Mouse (Mus musculus) hindbrain, embryonic 12.5 days (tissue): ENCODE data around the gene Csta1. TPM values are rescaled to one million over a fixed set of nuclear protein-coding genes. Genes with fewer than 3 reads are reported as not detected.

Experiments
- ATAC-seq: fragments of 200-750 bp; cut with Nextera tagmentation; 2 replicates; pipeline ENCODE4 v1.8.0; 2017; ENCODE audit warnings: moderate TSS enrichment; ENCODE audit not compliant: low FRiP score
- H3K27ac ChIP-seq: fragments of 300-500 bp; sonication (generic); 2 replicates; pipeline ENCODE4 v1.5.1; 2016; ENCODE audit warnings: mild to moderate bottlenecking
- H3K27me3 ChIP-seq: fragments of 300-500 bp; sonication (generic); 2 replicates; pipeline ENCODE4 v1.6.1; 2016; ENCODE audit warnings: mild to moderate bottlenecking
- H3K36me3 ChIP-seq: fragments of 300-500 bp; sonication (generic); 2 replicates; pipeline ENCODE4 v1.6.1; 2016; ENCODE audit warnings: mild to moderate bottlenecking
- H3K4me1 ChIP-seq: fragments of 300-500 bp; sonication (generic); 2 replicates; pipeline ENCODE4 v1.6.1; 2016
- H3K4me2 ChIP-seq: fragments of 300-500 bp; sonication (generic); replicated peaks from 2 replicates; pipeline ENCODE4 v1.6.1; 2016; ENCODE audit warnings: mild to moderate bottlenecking
- H3K4me3 ChIP-seq: fragments of 300-500 bp; sonication (generic); 2 replicates; pipeline ENCODE4 v1.5.1; 2016; ENCODE audit warnings: mild to moderate bottlenecking
- H3K9ac ChIP-seq: fragments of 300-500 bp; sonication (generic); 2 replicates; pipeline ENCODE4 v1.6.1; 2016; ENCODE audit warnings: mild to moderate bottlenecking, moderate library complexity
- H3K9me3 ChIP-seq: fragments of 300-500 bp; sonication (generic); replicated peaks from 2 replicates; pipeline ENCODE4 v1.6.1; 2016; ENCODE audit warnings: mild to moderate bottlenecking
- whole genome bisulfite sequencing: fragments of 180-500 bp; shearing (Covaris S2); methylation state at CpG from one replicate; pipeline ENCODE4 v1.1.7; 2016; 5-methylcytosine and 5-hydroxymethylcytosine counted together
- polyA plus RNA-seq: library from polyadenylated mRNA; unstranded; fragments of >200 nt; fragmentation: Nextera tagmentation; extraction: Ambion mirVana; gene quantifications from 2 replicates; pipeline ENCODE4 v1.2.1, GENCODE M21; 2016

The Csta1 gene
- polyA plus RNA-seq, 1 experiment from 2014 or later = not detected

DNA sequence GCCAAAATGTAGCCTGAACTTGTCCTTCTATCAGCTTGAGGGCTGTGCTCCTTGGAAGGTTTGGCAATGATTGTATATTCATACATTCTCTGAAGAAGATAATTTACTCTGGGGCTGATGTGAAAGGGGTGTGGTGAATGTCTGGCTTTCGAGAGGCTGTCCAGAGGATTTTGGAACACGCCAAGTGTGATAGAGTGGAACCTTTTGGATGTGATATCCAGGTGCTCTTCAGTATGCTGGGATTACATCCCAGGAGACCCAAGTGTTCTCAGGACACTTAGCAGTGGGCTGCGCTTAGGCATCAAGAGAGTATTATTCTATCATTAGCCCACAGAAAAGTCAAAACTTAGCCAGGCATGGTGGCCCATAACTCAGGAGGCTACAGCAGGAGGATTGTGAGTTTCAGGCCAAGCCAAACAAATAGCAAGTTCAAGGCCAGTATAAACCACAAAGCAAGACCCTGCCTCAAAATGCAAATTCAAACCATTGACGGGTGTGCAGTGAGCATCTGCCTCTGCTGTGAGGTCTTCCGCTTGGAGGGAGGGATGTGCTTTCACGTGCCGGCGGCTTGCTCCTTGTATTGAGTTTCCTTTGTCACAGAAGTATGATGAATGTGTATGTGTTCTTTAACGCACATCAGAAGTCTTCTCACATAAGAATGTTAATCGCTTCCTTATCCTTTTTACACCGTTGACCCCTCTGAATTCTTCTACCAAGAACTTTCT lies 40.1 kb downstream of the Csta1 start:
- Histone ChIP-seq H3K4me1 (no peaks in the 10 kb centered on the region), H3K27me3 (no peaks in the 10 kb centered on the region), H3K4me2 (no peak overlapping the region), H3K36me3 (peaks cover 19% of the 10 kb centered on the region), H3K27ac (no peak overlapping the region), H3K9ac (no peak overlapping the region), H3K4me3 (no peak overlapping the region), H3K9me3 (no peaks in the 10 kb centered on the region)
- WGBS = 81% methylated on average over 11 of the region's 11 CpGs
- no peak for ATAC-seq

DNA sequence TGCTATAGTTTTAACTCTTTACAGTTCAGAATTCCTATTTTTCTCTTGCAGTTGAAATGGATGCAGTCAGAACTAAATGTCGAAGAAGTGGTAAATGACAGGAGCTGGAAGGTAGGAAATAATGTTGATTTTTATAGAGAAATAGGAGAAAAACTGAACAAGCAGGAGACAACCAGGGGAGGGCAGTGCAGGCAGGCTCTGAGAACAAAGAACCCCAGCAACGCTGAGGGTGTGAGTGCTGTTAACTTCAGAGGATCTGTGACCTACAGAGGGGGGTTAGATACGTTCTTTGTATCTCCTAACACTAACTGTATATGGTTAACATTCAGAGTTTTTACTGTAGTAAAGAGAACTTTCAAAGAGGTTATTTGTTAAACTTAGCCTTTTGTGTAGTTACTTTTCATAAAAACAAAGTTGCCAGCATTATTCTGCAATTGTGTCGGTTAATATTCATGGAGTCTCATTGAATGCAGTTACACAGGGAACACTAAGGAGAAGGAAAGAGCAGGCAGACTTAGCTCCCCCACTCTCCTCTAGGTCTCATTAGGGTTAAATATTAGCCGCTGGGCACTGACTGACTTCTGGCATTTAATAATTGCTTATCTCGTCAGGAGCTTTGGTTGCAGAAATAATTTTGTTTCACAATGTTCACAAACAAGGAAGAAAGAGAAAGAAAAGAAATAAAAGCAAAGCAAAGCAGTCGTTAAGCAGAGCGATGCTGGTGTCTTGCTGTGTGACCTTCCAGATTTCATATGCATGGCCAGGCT lies 41.0 kb downstream of the Csta1 start:
- Histone ChIP-seq H3K4me2 (no peak overlapping the region), H3K27ac (no peak overlapping the region), H3K36me3 (peaks cover 25% of the 10 kb centered on the region), H3K27me3 (no peaks in the 10 kb centered on the region), H3K9me3 (no peaks in the 10 kb centered on the region), H3K4me3 (no peak overlapping the region), H3K9ac (no peak overlapping the region), H3K4me1 (no peaks in the 10 kb centered on the region)
- ATAC-seq = no peak
- 77% methylated on average over 8 of the region's 8 CpGs for WGBS

DNA sequence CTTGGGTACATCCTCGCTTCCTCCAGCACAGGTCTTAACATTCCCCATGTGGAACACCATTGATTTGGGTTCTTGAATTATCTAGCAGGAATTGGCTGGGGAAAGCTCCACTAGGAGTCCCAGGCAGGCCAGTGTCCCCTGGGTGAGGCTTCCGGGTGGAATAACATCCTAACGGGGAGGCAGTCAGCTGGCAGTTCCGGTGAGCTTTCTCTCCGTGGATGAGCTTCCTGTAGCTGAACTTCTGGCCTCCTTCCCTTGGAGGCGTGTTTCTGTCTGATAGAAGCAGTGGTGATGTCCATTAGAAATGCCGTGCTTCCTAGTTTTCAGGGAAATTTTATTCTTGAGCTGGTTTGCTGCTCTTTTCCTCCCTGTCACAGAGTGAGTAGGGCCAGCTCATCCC lies 42.0 kb downstream of the Csta1 start:
- Histone ChIP-seq H3K4me3 (no peak overlapping the region), H3K4me2 (no peak overlapping the region), H3K27ac (no peak overlapping the region), H3K9me3 (no peaks in the 10 kb centered on the region), H3K4me1 (no peaks in the 10 kb centered on the region), H3K27me3 (no peaks in the 10 kb centered on the region), H3K36me3 (peaks cover 25% of the 10 kb centered on the region), H3K9ac (no peak overlapping the region)
- 90% methylated on average over 7 of the region's 7 CpGs for WGBS
- no peak for ATAC-seq

DNA sequence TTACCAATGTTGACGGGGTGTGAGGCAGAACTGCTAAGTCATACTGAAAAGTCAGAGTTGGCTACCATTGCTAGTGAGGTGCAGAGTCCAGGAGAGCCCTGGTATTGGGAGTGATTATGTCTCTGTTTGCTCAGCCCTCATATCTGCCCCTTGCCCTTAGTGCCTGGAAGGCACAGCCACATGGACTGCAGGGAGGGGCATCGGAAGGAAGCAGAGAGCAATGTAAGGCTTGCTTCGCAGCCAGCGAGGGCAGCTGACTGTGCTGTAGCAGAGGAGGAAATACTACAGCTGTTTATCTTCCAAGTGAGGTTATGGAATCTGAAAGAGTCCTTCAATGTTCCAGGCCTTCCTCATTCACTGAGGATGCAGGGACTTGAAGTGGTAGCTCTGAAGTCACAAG lies 43.2 kb downstream of the Csta1 start:
- ATAC-seq = no peak
- H3K4me1 ChIP-seq = no peaks in the 10 kb centered on the region
- H3K27me3 ChIP-seq = no peaks in the 10 kb centered on the region
- 83% methylated on average over 4 of the region's 4 CpGs for WGBS
- H3K36me3 ChIP-seq = peaks cover 31% of the 10 kb centered on the region
- no peak overlapping the region for H3K4me3 ChIP-seq
- H3K27ac ChIP-seq = no peak overlapping the region
- no peak overlapping the region for H3K4me2 ChIP-seq
- H3K9me3 ChIP-seq = no peaks in the 10 kb centered on the region
- no peak overlapping the region for H3K9ac ChIP-seq

DNA sequence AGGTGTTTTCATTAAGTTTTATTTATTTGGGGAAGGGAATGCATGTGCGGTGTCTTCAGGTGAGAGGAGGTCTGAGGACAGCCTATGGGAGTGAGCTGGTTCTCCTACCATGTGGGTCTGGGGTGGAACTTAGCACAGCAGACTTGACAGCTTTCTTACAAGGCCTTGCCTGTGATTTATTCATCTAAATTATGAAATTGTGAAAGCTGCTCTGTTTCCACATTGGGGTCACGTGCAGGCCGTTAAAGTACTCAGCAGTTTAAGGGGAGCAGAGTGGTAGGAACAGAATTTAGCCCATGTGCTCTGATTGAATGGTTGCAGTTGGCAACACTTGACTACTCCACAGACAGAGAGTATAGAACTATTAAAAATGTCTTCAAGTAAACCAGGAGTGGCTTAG lies 51.1 kb downstream of the Csta1 start:
- no peaks in the 10 kb centered on the region for H3K27me3 ChIP-seq
- H3K4me1 ChIP-seq = no peaks in the 10 kb centered on the region
- no peak overlapping the region for H3K4me3 ChIP-seq
- no peak for ATAC-seq
- no peaks in the 10 kb centered on the region for H3K9me3 ChIP-seq
- whole genome bisulfite sequencing = 97% methylated on average over 3 of the region's 3 CpGs
- peaks cover 9% of the 10 kb centered on the region; the same call in 1 of the 2 replicates for H3K36me3 ChIP-seq
- no peak overlapping the region for H3K27ac ChIP-seq
- no peak overlapping the region for H3K9ac ChIP-seq
- no peak overlapping the region for H3K4me2 ChIP-seq

DNA sequence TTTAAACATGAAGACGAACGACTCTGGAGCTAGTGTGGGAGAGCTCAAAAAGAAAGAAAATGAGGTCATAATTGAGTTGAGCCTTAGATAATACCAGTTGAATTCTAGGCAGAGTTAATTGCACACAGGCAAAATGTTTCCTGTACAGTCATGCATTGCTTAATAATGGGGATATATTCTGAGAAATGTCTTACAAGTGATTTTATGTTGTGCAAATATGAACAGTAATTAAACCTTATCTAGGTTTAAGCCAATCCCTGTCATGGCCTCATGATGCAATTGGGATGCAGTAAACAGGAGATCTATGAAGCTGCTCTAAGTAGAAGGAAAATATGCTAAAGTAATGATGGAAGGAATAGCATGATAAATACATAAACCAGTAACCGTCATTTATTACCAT lies 56.3 kb downstream of the Csta1 start:
- 98% methylated on average over 3 of the region's 3 CpGs for WGBS
- H3K4me2 ChIP-seq = no peak overlapping the region
- H3K9ac ChIP-seq = no peak overlapping the region
- no peaks in the 10 kb centered on the region for H3K36me3 ChIP-seq
- no peaks in the 10 kb centered on the region for H3K27me3 ChIP-seq
- H3K9me3 ChIP-seq = no peaks in the 10 kb centered on the region
- ATAC-seq = no peak
- no peak overlapping the region for H3K4me3 ChIP-seq
- no peak overlapping the region for H3K27ac ChIP-seq
- H3K4me1 ChIP-seq = peaks cover 9% of the 10 kb centered on the region

DNA sequence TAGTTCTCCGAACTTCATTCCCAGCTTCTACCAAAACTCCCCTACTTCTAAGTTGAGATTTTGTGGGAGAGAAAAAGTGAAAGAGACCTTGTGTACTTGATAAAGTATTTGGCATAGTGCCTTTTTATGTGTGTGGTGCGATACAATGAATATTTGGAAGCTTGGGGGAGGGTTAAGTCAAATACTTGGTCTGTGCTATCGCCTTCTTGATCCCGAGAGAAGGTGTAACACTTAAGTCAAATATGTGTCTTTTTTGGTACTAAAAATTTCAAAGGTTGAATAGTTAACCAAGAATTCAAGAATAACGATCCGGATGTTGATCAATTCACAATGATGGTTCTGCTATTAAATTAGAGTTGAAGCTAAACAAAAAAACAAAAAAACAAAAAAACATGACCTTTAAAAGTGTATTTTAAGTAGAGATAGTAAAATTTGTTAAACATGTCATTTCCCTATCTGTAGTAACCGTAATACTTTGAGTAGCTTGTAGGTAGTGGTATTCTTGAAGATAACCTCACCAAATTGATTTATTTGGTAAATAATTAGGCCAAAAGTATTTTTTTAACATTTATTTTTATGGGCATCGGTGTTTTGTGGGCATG lies 58.5 kb downstream of the Csta1 start:
- 31% methylated on average over 8 of the region's 8 CpGs for WGBS
- peak overlapping the region; percentile 65 for H3K4me3 ChIP-seq
- peaks cover 25% of the 10 kb centered on the region for H3K4me1 ChIP-seq
- no peak for ATAC-seq
- peak overlapping the region; percentile 88 for H3K9ac ChIP-seq
- H3K4me2 ChIP-seq = peak overlapping the region; percentile 76
- H3K36me3 ChIP-seq = no peaks in the 10 kb centered on the region
- H3K9me3 ChIP-seq = no peaks in the 10 kb centered on the region
- H3K27ac ChIP-seq = no peak overlapping the region
- H3K27me3 ChIP-seq = no peaks in the 10 kb centered on the region

DNA sequence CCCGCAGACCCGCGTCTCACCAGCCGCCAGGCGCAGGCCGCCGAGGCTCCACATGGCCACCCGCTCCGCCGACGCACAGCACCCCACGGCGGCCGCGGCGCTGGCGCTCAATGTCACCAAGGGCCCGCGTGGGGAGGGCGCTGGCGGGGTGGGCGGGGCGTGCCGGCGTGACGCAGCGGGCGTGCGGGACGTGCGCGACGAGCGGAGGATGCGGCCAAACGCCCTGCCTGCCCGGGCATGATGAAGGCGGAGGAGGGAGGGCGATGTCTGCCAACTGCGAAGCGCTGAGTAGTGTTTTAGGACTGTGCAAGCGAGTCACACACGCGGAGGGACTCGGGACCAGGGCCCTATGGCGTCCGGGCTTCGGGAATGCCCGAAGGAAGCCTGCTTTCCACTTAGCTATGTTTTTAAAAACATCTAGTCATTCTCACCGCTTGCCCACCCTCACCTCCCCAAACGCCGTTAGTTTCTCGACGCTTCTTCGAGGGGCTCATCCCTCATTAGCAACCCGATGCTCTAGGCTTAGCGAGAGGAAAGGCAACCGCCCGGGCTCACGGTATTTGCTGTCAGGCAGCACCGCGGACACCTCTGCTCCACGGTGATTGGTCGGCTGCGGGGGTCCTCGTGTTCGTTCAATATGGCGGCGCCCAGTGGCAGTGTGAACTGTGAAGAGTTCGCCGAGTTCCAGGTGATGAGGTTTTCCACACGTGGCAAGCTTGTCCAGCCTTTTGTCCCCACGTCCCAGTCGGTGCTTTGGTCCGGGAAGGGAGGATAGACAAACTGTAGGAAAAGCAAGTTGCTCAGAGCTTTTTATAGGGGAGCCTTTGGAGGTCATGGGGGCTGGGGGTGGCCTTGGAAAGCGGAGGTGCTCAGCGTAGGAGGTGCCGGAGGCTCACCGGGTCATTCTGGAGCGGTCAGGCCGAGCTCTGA lies 59.3 kb downstream of the Csta1 start, which contains the start of the genes Fam162a and Ccdc58:
TSS of gene Fam162a (minus strand) at position 145 of the 930 bp plus-strand sequence.
TSS of gene Ccdc58 (plus strand) at position 236 of the 930 bp plus-strand sequence.
- WGBS = under 1% methylated on average over 79 of the region's 81 CpGs
- no peaks in the 10 kb centered on the region for H3K9me3 ChIP-seq
- peaks cover 25% of the 10 kb centered on the region for H3K4me1 ChIP-seq
- peak; percentile 97 for ATAC-seq
- H3K36me3 ChIP-seq = no peaks in the 10 kb centered on the region
- H3K9ac ChIP-seq = peak within 1 kb of the TSS; percentile 88
- H3K4me3 ChIP-seq = peak within 1 kb of the TSS; percentile 65
- peak within 1 kb of the TSS; percentile 99 for H3K27ac ChIP-seq
- no peaks in the 10 kb centered on the region for H3K27me3 ChIP-seq
- peak within 1 kb of the TSS; percentile 76 for H3K4me2 ChIP-seq

DNA sequence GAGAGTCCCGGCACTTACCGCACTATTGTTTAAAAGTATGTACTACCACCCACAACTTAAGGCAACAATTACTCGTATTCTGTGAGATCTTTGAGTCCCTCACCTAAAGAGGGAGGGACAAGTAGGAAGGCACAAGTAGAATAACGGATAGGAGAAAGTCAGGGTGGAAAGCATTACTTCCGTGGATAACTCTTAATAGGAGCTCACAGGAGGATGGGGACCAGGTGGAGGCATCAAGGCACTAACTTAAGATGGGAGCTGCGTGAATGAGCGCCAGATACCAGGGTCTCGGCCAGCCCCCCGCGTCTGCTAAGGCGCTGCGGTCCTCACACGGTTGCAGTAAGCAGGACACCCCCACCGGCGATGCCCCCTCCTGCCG lies 60.0 kb downstream of the Csta1 start:
- Histone ChIP-seq H3K9me3 (no peaks in the 10 kb centered on the region), H3K4me1 (peaks cover 25% of the 10 kb centered on the region), H3K4me3 (peak overlapping the region; percentile 65), H3K4me2 (peak overlapping the region; percentile 76), H3K27ac (peak overlapping the region; percentile 99), H3K27me3 (no peaks in the 10 kb centered on the region), H3K36me3 (no peaks in the 10 kb centered on the region), H3K9ac (peak overlapping the region; percentile 88)
- 1% methylated on average over 14 of the region's 16 CpGs for whole genome bisulfite sequencing
- no peak; the same call in none of the 2 replicates for ATAC-seq
